Mouse (Mus musculus) gastrocnemius, postnatal 14 days (tissue): ENCODE results near the gene Becn1. TPM values are rescaled to one million over a fixed set of nuclear protein-coding genes. Genes with fewer than 3 reads are reported as not detected.

Source experiments
- DNase-seq: peaks from one replicate; pipeline ENCODE4 v3.0.0; 2021; ENCODE audit warnings: mixed read lengths
- intact Hi-C: fragments of 180-260 bp; cut with DNase I; formaldehyde crosslinking; loops from one replicate; pipeline ENCODE4 v1.15.1; 2025; ENCODE audit warnings: low total_unique reads
- total RNA-seq, 2 experiments: library from RNA; stranded (reverse); gene quantifications; 2 replicates each; pipeline ENCODE4 v1.2.3; 2021

Gene Becn1
- total RNA-seq, 2 experiments from 2014 or later, result 70.7 to 72.9 TPM

GRCm38 (mm10) chr11:101316501-101316917 is 14.4 kb upstream of the Becn1 start:
- DNase-seq, result no peak
- intact Hi-C loops, result no loop called here

- DNase-seq, result peak; percentile 94
- intact Hi-C loops, result no loop called here
Observed at GRCm38 (mm10) chr11:101315665-101316500, 13.8 kb upstream of the Becn1 start, which contains the start of gene Psme3. Gene Psme3, plus strand, starts transcription at chr11:101316213.

GRCm38 (mm10) chr11:101315082-101315650 is 13.1 kb upstream of the Becn1 start:
- intact Hi-C loops, result no loop called here
- no peak for DNase-seq

DNA sequence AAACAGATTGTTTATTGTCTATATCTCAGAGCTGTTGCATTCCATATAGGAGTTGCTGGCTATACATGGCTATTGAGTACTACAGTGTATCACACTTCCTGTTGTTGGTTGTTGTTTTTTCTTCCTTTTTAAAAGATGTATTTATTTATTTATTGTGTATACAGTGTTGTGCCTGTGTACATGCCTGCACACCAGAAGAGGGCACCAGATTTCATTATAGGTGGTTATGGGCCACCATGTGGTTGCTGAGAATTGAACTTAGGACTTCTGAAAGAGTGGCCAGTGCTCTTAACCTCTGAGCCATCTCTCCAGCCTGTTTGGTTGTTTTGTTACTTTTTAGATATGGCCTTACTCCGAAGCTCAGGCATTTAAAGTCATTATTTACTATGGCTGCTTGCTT is 12.5 kb upstream of the Becn1 start:
- no peak for DNase-seq
- intact Hi-C loops, result no loop called here

GRCm38 (mm10) chr11:101312150-101312549 is 10.1 kb upstream of the Becn1 start:
- no peak for DNase-seq
- intact Hi-C loops, result no loop called here

GRCm38 (mm10) chr11:101311083-101311482 is 9.0 kb upstream of the Becn1 start:
- no peak for DNase-seq
- intact Hi-C loops, result no loop called here

DNA sequence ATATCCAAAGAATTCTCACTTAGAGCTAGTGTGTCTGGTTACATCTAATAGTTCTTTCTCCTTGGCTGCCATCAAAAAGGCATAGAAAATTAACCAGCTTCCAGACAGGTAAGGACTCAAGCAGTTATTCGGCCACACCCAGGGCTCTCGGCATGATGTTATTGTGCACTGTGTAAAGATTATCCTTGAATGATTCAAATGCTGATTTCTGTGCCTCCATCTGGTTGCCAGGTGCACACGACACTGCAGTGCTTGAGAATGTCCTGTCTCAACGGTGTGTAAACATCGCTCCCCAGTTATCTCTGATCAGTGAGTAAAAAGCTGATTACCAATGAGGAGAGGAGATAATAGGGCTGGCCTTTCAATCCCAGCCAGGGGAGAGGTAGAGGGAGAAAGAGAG is 5.7 kb upstream of the Becn1 start:
- intact Hi-C loops, result no loop called here
- DNase-seq, result no peak

DNA sequence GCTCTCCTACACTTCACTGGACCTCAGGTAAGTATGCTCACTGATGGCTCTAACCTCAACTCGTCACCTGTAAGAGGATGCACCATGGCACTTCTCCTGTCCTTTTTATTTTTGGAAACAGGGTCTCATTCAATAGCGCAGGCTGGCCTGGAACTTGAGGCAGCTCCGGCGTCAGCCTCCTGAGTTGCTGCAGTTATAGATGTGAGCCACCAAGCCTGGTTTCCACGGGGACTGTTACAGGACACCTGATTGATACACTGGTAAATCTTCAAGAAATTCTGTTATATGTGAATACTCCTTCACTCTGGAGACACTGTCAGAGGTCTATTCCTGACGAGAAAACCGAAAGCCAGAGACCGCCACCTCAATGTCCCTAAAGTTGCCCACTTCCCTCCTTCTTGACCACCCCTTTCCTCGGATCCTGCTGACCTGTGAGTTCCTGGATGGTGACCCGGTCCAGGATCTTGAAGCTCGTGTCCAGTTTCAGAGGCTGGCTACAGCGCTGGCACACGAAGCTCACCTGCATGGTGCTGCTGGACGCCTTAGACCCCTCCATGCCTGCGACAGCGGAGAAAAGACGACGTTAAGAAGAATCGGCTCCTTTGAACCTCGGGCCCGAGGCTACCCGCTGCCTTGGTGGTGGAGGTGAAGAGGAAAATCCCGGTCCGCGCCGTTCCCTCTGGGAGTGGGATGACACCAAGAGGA is 635 bp downstream of the Becn1 start:
- intact Hi-C loops, result loop anchor here (2.0 kb wide), 1 partner anchor 91 kb away; no protein-coding TSS in a partner anchor
- DNase-seq, result no peak

DNA sequence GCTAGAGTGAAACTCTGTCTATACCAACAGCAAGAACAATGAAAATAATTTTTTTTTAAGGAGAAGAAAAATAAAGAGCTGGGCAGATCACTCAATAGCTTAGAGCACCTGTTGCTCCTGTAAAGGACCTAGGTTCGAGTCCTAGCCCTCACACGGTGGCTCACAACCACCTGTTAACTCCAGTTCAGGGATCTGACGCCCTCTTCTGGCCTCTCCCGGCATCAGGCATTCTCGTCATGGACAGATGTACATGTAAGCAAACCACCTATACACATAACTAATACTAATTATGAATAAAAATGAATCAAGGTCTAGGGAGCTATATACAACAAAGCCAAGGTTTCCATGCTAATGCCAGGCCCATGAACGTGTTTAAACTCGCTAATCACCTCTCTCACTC is 1.2 kb downstream of the Becn1 start:
- intact Hi-C loops, result loop anchor here (2.0 kb wide), 1 partner anchor 90 kb away; no protein-coding TSS in a partner anchor

GRCm38 (mm10) chr11:101295191-101295590 is 6.9 kb downstream of the Becn1 start:
- intact Hi-C loops, result no loop called here
- DNase-seq, result no peak

More for the DNA sequence above, 1.2 kb downstream of the Becn1 start:
- no peak for DNase-seq

- intact Hi-C loops, result no loop called here
- DNase-seq, result no peak
Observed at GRCm38 (mm10) chr11:101291231-101291630, 10.9 kb downstream of the Becn1 start.

DNA sequence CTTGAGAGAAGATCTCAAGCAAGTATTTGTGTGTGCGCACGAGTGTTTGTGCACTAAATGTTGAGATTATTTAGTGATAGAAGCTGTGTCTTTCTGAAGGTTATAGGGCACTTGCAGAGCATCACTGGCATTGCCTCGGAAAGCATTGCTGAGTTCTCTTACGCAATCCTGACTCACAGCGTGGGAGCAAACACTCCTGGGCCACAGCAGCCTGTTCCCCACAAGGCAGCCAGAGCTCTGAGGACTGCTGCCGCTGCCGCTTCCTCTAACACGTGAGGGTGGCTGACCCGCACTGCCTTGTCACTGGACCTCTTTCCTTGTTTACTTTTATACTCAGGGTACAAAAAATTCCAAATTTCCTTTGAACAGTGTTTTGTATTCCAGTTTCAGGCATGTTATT is 14.8 kb downstream of the Becn1 start:
- no peak for DNase-seq

DNA sequence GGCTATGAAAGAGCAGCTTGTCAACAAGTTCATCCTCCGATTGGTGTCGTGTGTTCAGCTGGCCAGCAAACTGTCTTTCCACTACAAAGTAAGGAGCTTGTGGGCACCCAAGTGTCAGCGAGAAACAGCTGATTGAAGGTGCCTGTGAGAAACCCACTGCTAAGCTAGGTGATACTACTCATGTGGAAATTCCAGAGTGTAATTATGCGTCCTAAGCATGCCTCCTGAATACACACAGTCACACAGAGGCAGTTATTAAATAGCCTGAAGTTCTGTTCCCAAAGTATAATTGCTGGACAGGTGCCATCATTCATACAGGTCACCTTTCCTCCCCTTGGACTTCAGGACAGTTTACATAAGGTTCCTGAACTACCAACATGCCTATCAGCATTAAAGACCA is 18.3 kb downstream of the Becn1 start:
- DNase-seq, result no peak
- intact Hi-C loops, result no loop called here

More for the DNA sequence above, 14.8 kb downstream of the Becn1 start:
- intact Hi-C loops, result no loop called here

DNA sequence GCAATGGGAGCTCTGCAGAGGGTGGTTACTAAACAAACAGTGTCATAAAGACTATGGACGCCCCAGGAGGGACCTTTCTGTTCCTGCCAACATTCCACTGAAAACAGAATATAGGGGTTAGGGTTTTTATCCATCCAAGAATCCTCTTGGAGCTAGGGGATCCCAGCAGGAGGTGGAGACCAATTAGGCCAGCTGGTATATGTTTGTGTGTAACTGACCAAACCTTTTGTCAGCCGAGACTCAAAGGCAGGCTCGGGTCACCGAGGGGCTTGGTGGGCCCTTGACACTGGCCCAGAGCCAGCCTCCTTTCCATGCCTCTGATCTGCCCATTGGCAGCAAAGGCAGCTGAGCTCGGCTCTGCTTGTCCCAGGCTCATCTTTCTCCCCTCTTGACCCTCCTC is 19.2 kb downstream of the Becn1 start:
- intact Hi-C loops, result no loop called here
- no peak for DNase-seq

- DNase-seq, result no peak
- intact Hi-C loops, result no loop called here
Observed at GRCm38 (mm10) chr11:101280837-101281236, 21.2 kb downstream of the Becn1 start.

DNA sequence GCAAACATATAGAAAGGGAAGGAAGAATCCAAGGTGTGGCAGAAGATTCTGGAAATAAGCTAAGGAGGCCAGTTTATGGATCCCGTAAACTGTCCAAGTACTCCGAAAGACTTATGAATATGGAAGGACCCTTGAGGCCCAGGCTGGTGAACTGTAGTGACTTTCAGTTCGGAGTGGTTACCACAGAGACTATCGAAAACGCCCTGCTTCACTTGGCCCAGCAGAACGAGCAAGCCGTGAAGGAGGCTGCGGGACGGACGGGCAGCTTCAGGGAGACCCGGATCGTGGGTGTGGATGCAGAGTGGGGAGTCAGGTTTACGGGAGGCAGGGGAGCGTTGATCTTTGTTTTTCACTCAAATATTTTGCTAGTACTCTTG is 22.9 kb downstream of the Becn1 start:
- DNase-seq, result no peak
- intact Hi-C loops, result no loop called here

DNA sequence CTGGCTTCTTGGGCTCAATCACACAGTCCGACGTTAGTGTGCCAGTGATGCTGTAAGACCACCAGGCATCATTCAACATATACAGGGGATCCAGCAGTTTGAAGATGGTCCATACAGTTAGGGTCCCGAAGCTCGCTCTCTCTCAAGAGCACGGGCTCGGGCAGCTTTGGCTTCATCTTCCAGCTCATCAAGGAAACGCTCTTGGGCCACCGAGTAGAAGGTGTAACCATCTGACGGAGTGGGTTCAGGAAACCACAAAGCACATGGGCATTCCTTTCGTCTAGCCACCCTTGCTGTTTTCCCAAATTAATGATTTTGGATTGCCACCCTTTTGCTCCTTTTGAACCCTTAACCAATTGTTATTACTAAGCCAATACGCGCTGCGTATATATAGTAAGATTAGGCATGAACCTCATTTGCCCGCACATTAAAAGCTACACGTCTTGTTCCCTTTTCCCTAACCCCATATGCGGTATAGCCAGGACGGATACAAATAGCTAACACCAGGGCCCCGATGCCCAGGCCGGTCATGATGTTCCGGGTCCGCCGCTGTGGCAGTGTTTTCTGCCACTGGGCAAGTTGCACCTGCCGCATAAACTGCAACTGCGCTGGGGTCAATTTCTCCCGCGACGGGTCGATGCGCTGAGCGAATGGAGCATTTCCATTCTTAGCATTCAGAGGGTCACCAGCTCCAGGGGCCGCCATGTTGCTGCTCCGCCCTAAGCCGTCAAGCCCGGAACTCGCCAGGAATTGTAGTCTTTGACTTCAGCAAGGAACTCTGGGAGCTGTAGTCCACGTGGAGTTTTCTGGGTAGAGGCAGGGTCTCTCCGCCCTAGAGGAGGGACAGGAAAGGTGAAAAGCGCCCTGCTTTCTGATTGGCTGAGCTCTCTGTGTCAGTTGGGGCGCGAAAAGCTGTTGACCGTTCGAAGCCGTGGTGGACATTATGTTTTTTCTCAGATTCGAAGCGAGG is 23.6 kb downstream of the Becn1 start, which contains the start of the genes Cntd1 and Coa3:
Gene Cntd1, plus strand, starts transcription at position 790 of the 970 bp plus-strand sequence.
Gene Coa3, minus strand, starts transcription at position 892 of the 970 bp plus-strand sequence.
- intact Hi-C loops, result no loop called here

DNA sequence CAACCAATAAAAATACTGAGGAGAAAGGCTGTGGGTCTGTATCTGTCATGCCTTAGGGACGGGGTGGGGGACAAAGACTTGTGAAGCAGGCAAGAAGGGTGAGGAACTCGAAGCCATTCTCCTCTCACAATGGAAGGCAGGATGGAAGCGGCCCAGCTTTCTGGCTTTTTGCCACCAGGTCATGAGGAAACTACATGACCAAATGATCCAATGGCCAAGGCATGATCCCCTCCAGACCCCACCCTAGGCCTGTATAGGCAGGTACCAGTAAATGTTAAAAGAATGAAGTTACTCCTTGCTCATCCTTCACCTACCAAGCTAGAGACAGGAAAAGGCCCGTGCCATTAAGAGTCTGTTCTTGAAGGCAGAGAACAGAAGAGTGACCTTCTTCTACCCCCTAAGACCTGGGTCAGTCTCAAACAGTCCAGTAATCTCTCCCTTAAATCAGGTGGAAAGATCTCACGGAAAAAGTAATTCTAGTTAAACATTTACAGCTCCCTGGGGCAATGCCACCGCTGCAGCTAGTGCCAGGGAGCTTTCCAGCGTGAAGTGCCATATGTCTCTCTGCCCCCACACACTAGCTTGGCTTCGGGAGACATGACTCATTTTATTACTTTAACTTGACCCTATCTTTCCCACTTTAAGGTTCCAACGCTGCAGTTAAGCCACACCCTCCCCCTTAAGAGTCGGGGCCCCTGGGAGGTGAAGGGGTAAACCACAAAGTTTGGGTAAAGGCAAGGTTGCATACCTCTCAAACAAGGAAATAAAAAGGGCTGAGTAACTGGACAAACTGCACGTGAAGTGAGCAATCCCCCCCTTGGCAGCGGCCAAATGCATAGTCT is 24.5 kb downstream of the Becn1 start:
- no peak for DNase-seq
- intact Hi-C loops, result no loop called here

More for the DNA sequence above, 23.6 kb downstream of the Becn1 start, which contains the start of the genes Cntd1 and Coa3:
- DNase-seq, result peak; percentile 82
